Mouse (Mus musculus) thymus, postnatal 10 days (tissue): Measurements from ENCODE around the gene Ccl3.

ENCODE experiments used
- DNase-seq, 2 experiments: peaks; one replicate each; pipeline ENCODE4 v3.0.0; 2021; ENCODE audit warnings: low spot score in 2 of 2

Gene Ccl3

GRCm38 (mm10) chr11:83623586-83623985 is 25.6 kb downstream of the Ccl3 start:
- no peak for DNase-seq

GRCm38 (mm10) chr11:83619037-83619436 is 30.1 kb downstream of the Ccl3 start:
- DNase-seq, result no peak

- DNase-seq, result no peak
Measured at GRCm38 (mm10) chr11:83618238-83618637, 30.9 kb downstream of the Ccl3 start.

GRCm38 (mm10) chr11:83616586-83616985 is 32.6 kb downstream of the Ccl3 start:
- no peak for DNase-seq

GRCm38 (mm10) chr11:83610900-83611299 is 38.3 kb downstream of the Ccl3 start:
- no peak for DNase-seq

GRCm38 (mm10) chr11:83606396-83606795 is 42.8 kb downstream of the Ccl3 start:
- no peak for DNase-seq

- no peak for DNase-seq
Measured at GRCm38 (mm10) chr11:83605535-83605934, 43.6 kb downstream of the Ccl3 start.

- DNase-seq, result no peak
Measured at GRCm38 (mm10) chr11:83604698-83605097, 44.5 kb downstream of the Ccl3 start.

- DNase-seq, result no peak
Measured at GRCm38 (mm10) chr11:83603399-83603798, 45.8 kb downstream of the Ccl3 start.

- no peak for DNase-seq
Measured at GRCm38 (mm10) chr11:83600576-83600975, 48.6 kb downstream of the Ccl3 start.

GRCm38 (mm10) chr11:83598991-83599390 is 50.2 kb downstream of the Ccl3 start:
- no peak for DNase-seq

- no peak for DNase-seq
Measured at GRCm38 (mm10) chr11:83598207-83598837, 50.8 kb downstream of the Ccl3 start.
